Mouse (Mus musculus): Measurements from ENCODE around the gene Myb.
"Not testable (repeated sequence)": the region's sequence is repeated elsewhere in the genome, so short reads cannot be mapped to it uniquely, and the experiment has no call there.

Myb gene

GRCm38 (mm10) chr10:21172650-21173200 lies 11.9 kb upstream of the Myb start:
- DNase-seq (ENCODE audit: extremely low spot score, low spot score): no peak

GRCm38 (mm10) chr10:21168466-21168865 lies 7.7 kb upstream of the Myb start:
- DNase-seq (ENCODE audit: extremely low spot score, low spot score): no peak

- DNase-seq (ENCODE audit: extremely low spot score, low spot score): no peak
Measured at GRCm38 (mm10) chr10:21167842-21168241, 7.1 kb upstream of the Myb start.

- DNase-seq (ENCODE audit: extremely low spot score, low spot score): no peak
Measured at GRCm38 (mm10) chr10:21167165-21167564, 6.4 kb upstream of the Myb start.

- DNase-seq (ENCODE audit: extremely low spot score, low spot score): peak; percentile 9
Measured at GRCm38 (mm10) chr10:21165411-21165810, 4.6 kb upstream of the Myb start.

GRCm38 (mm10) chr10:21162124-21162523 lies 1.3 kb upstream of the Myb start:
- DNase-seq (ENCODE audit: extremely low spot score, low spot score): no peak

- peak; percentile 62 for DNase-seq (ENCODE audit: extremely low spot score, low spot score)
Measured at GRCm38 (mm10) chr10:21161359-21162094, 743 bp upstream of the Myb start.

GRCm38 (mm10) chr10:21159697-21160394 lies 938 bp downstream of the Myb start:
- peak; percentile 66 for DNase-seq (ENCODE audit: extremely low spot score, low spot score)

- DNase-seq (ENCODE audit: extremely low spot score, low spot score): peak; percentile 48
Measured at GRCm38 (mm10) chr10:21158918-21159443, 1.8 kb downstream of the Myb start.

GRCm38 (mm10) chr10:21158111-21158917 lies 2.5 kb downstream of the Myb start:
- DNase-seq (ENCODE audit: extremely low spot score, low spot score): peak; percentile 55

GRCm38 (mm10) chr10:21156953-21157499 lies 3.8 kb downstream of the Myb start:
- no peak for DNase-seq (ENCODE audit: extremely low spot score, low spot score)

- no peak for DNase-seq (ENCODE audit: extremely low spot score, low spot score)
Measured at GRCm38 (mm10) chr10:21156416-21156815, 4.4 kb downstream of the Myb start.

GRCm38 (mm10) chr10:21154927-21155326 lies 5.9 kb downstream of the Myb start:
- no peak for DNase-seq (ENCODE audit: extremely low spot score, low spot score)

GRCm38 (mm10) chr10:21153433-21153832 lies 7.4 kb downstream of the Myb start:
- no peak for DNase-seq (ENCODE audit: extremely low spot score, low spot score)

- no peak for DNase-seq (ENCODE audit: extremely low spot score, low spot score)
Measured at GRCm38 (mm10) chr10:21152812-21153211, 8.0 kb downstream of the Myb start.

- no peak for DNase-seq (ENCODE audit: extremely low spot score, low spot score)
Measured at GRCm38 (mm10) chr10:21151320-21151719, 9.5 kb downstream of the Myb start.

GRCm38 (mm10) chr10:21149945-21150344 lies 10.8 kb downstream of the Myb start:
- DNase-seq (ENCODE audit: extremely low spot score, low spot score): not testable (repeated sequence)

GRCm38 (mm10) chr10:21146719-21147118 lies 14.1 kb downstream of the Myb start:
- DNase-seq (ENCODE audit: extremely low spot score, low spot score): no peak

GRCm38 (mm10) chr10:21146263-21146662 lies 14.5 kb downstream of the Myb start:
- no peak for DNase-seq (ENCODE audit: extremely low spot score, low spot score)

- DNase-seq (ENCODE audit: extremely low spot score, low spot score): peak; percentile 62
Measured at GRCm38 (mm10) chr10:21144627-21145504, 15.9 kb downstream of the Myb start.
